Mouse (Mus musculus) heart, adult 2 months (tissue): ENCODE results near the gene Fev. TPM values are rescaled to one million over a fixed set of nuclear protein-coding genes. Genes with fewer than 3 reads are reported as not detected.

ENCODE experiments used
- DNase-seq, 2 experiments: peaks; one replicate each; pipeline ENCODE4 v3.0.0; 2021
- H3K27ac ChIP-seq: fragments of 200-600 bp; 2 replicates; pipeline ENCODE4 v1.8.1; 2022
- H3K27me3 ChIP-seq: fragments of 200-500 bp; 2 replicates; pipeline ENCODE4 v1.6.1; 2012; ENCODE audit warnings: mild to moderate bottlenecking, low read length, inconsistent platforms, mixed read lengths; ENCODE audit not compliant: control insufficient read depth, insufficient read depth
- H3K36me3 ChIP-seq: fragments of 200-500 bp; 2 replicates; pipeline ENCODE4 v1.6.1; 2012; ENCODE audit warnings: low read length, inconsistent platforms; ENCODE audit not compliant: control insufficient read depth, insufficient read depth
- H3K4me1 ChIP-seq: fragments of 200-500 bp; 2 replicates; pipeline ENCODE4 v1.6.1; 2011; ENCODE audit warnings: low read length; ENCODE audit not compliant: control insufficient read depth, insufficient read depth
- H3K4me3 ChIP-seq: fragments of 200-600 bp; 2 replicates; pipeline ENCODE4 v1.8.1; 2022
- H3K79me2 ChIP-seq: fragments of 200-500 bp; replicated peaks from 2 replicates; pipeline ENCODE4 v1.6.1; 2012; ENCODE audit warnings: mild to moderate bottlenecking, inconsistent platforms, low read length, moderate library complexity, mixed read lengths; ENCODE audit not compliant: control insufficient read depth, insufficient read depth
- H3K9ac ChIP-seq: fragments of 200-500 bp; 2 replicates; pipeline ENCODE4 v1.6.1; 2012; ENCODE audit warnings: low read depth, mild to moderate bottlenecking, control low read depth, inconsistent platforms, low read length, mixed read lengths
- CTCF ChIP-seq: fragments of 200-600 bp; IDR thresholded peaks from 2 replicates; pipeline ENCODE4 v1.8.1; 2022; ENCODE audit warnings: antibody characterized with exemption, mild to moderate bottlenecking, moderate library complexity
- EP300 ChIP-seq: fragments of 200-500 bp; IDR thresholded peaks from 2 replicates; pipeline ENCODE4 v1.6.1; 2011; ENCODE audit warnings: low read depth, low read length, control low read depth; ENCODE audit not compliant: insufficient read depth
- POLR2A ChIP-seq: fragments of 200-500 bp; IDR thresholded peaks from 2 replicates; pipeline ENCODE4 v1.6.1; 2011; ENCODE audit warnings: mild to moderate bottlenecking, low read depth, low read length, control low read depth; ENCODE audit not compliant: insufficient read depth
- WGBS: fragments of 180-500 bp; shearing (Covaris S2); methylation state at CpG from one replicate; pipeline ENCODE4 v1.1.7; 2018; 5-methylcytosine and 5-hydroxymethylcytosine counted together
- intact Hi-C: fragments of 180-260 bp; cut with DNase I; formaldehyde crosslinking; loops from one replicate; pipeline ENCODE4 v1.15.1; 2025
- polyA plus RNA-seq: library from polyadenylated mRNA; depleted of rRNA; stranded (reverse); fragments of >200 nt; gene quantifications from 2 replicates; pipeline ENCODE4 v1.2.3, GENCODE M21; 2012
- total RNA-seq, 2 experiments: library from RNA; stranded (reverse); gene quantifications; 2 replicates each; pipeline ENCODE4 v1.2.3; 2021

Gene Fev
- total and polyA plus RNA-seq, 3 experiments: 0.10 TPM; not detected in 2

- Histone ChIP-seq H3K4me1 (no peaks in the 10 kb centered on the region), H3K36me3 (no peaks in the 10 kb centered on the region), H3K79me2 (no peaks in the 10 kb centered on the region), H3K27ac (no peak overlapping the region), H3K27me3 (peaks cover 33% of the 10 kb centered on the region), H3K4me3 (no peak overlapping the region), H3K9ac (no peak overlapping the region)
- 6% methylated on average over 11 of the region's 11 CpGs for WGBS
- no peak for DNase-seq
- intact Hi-C loops: no loop called here
- TF ChIP-seq POLR2A (no peak), EP300 (no peak), CTCF (no peak)
These were observed 28.8 kb downstream of the Fev start for GRCm38 (mm10) chr1:74856439-74856720.

GRCm38 (mm10) chr1:74855651-74856438 is 29.4 kb downstream of the Fev start:
- Histone ChIP-seq H3K9ac (no peak overlapping the region), H3K27ac (no peak overlapping the region), H3K4me3 (no peak overlapping the region), H3K27me3 (peaks cover 36% of the 10 kb centered on the region), H3K4me1 (no peaks in the 10 kb centered on the region), H3K79me2 (no peaks in the 10 kb centered on the region), H3K36me3 (no peaks in the 10 kb centered on the region)
- WGBS: 1% methylated on average over 74 of the region's 74 CpGs
- DNase-seq: no peak
- TF ChIP-seq EP300: no peak
- no peak for TF ChIP-seq POLR2A
- no peak for TF ChIP-seq CTCF
- intact Hi-C loops: no loop called here

GRCm38 (mm10) chr1:74855156-74855555 is 30.1 kb downstream of the Fev start:
- under 1% methylated on average over 46 of the region's 48 CpGs for WGBS
- no peak for DNase-seq
- intact Hi-C loops: no loop called here
- Histone ChIP-seq H3K4me3 (peak overlapping the region; percentile 45), H3K27ac (no peak overlapping the region), H3K79me2 (no peaks in the 10 kb centered on the region), H3K4me1 (no peaks in the 10 kb centered on the region), H3K27me3 (peaks cover 41% of the 10 kb centered on the region), H3K36me3 (no peaks in the 10 kb centered on the region), H3K9ac (no peak overlapping the region)
- TF ChIP-seq EP300 (no peak), CTCF (no peak), POLR2A (no peak)

- H3K27ac ChIP-seq: no peak within 1 kb of the TSS
- peak within 1 kb of the TSS; percentile 45 for H3K4me3 ChIP-seq
- intact Hi-C loops: no loop called here
- no peak for TF ChIP-seq CTCF
- H3K36me3 ChIP-seq: no peaks in the 10 kb centered on the region
- peak; percentile 74 to 80 for DNase-seq
- H3K79me2 ChIP-seq: no peaks in the 10 kb centered on the region
- H3K9ac ChIP-seq: no peak within 1 kb of the TSS
- peaks cover 39% of the 10 kb centered on the region for H3K27me3 ChIP-seq
- H3K4me1 ChIP-seq: no peaks in the 10 kb centered on the region
- WGBS: 6% methylated on average over 34 of the region's 39 CpGs
These were observed 30.7 kb downstream of the Fev start, which contains the start of gene Cdk5r2 for GRCm38 (mm10) chr1:74854306-74855056. TSS of gene Cdk5r2 (plus strand) at chr1:74854934.

GRCm38 (mm10) chr1:74851001-74851775 is 34.0 kb downstream of the Fev start:
- peaks cover 29% of the 10 kb centered on the region for H3K27me3 ChIP-seq
- H3K36me3 ChIP-seq: no peaks in the 10 kb centered on the region
- intact Hi-C loops: no loop called here
- no peaks in the 10 kb centered on the region for H3K79me2 ChIP-seq
- H3K4me3 ChIP-seq: no peak overlapping the region
- 14% methylated on average over 6 of the region's 6 CpGs for WGBS
- DNase-seq: no peak
- no peaks in the 10 kb centered on the region for H3K4me1 ChIP-seq
- H3K9ac ChIP-seq: no peak overlapping the region
- TF ChIP-seq CTCF: no peak
- TF ChIP-seq EP300: no peak
- no peak for TF ChIP-seq POLR2A
- no peak overlapping the region for H3K27ac ChIP-seq

GRCm38 (mm10) chr1:74850251-74850650 is 35.0 kb downstream of the Fev start:
- no peaks in the 10 kb centered on the region for H3K4me1 ChIP-seq
- no peak for DNase-seq
- H3K9ac ChIP-seq: no peak overlapping the region
- TF ChIP-seq EP300 (no peak), POLR2A (no peak), CTCF (no peak)
- no peak overlapping the region for H3K4me3 ChIP-seq
- no peaks in the 10 kb centered on the region for H3K36me3 ChIP-seq
- WGBS: 9% methylated on average over 6 of the region's 6 CpGs
- no peaks in the 10 kb centered on the region for H3K79me2 ChIP-seq
- H3K27me3 ChIP-seq: peaks cover 20% of the 10 kb centered on the region
- H3K27ac ChIP-seq: no peak overlapping the region
- intact Hi-C loops: no loop called here
